Mouse (Mus musculus) CD8-positive naive resting alpha-beta T cell, adult 57 days (primary cell): ENCODE data around the gene Atrx. TPM values are rescaled to one million over a fixed set of nuclear protein-coding genes. Genes with fewer than 3 reads are reported as not detected.

Experiments used
- total RNA-seq: library from RNA; stranded (reverse); gene quantifications from one replicate; pipeline ENCODE4 v1.2.4, GENCODE M21; 2023

Atrx gene
- total RNA-seq, result 205 TPM

GRCm38 (mm10) chrX:105928861-105929477 is at the start of gene Atrx:
Gene Atrx, minus strand, starts transcription at chrX:105929403.

GRCm38 (mm10) chrX:105764162-105765004 is 164.8 kb downstream of the Atrx start, which contains the start of gene Fgf16:
Gene Fgf16, plus strand, starts transcription at chrX:105764279.

Other genes starting within 250 kb of the Atrx start
- not detected for gene Fgf16, start 165.1 kb downstream of the Atrx start, total RNA-seq
- 36.5 TPM for gene Magt1, start 82.5 kb upstream of the Atrx start, total RNA-seq
- 128 TPM for gene Cox7b, start 86.3 kb upstream of the Atrx start, total RNA-seq
- 12.8 TPM for gene Atp7a, start 97.9 kb upstream of the Atrx start, total RNA-seq
- gene Tlr13, start 213.8 kb upstream of the Atrx start, total RNA-seq, result 1.3 TPM